In the genomic region with DNA sequence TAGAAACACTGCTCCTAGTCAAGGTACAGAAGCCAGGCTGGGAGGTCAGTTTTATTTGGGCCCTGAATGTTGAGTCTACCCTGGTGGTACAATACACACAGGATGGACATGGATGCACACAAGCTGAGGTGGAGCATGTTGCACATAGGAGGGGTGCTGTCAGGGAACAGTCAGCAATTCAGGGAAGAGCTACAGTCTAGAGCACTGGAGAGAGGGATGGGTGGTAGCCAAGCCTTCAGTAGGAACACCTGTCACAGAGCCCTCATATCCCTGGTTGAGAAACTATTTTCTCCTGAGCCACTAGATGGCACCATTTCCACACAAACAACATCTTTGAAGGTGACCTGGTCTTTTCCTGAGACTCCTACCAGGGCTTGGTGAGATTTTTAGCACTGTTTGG, we compare ENCODE assay signal across 8 mouse cellular contexts. TPM values are rescaled to one million over a fixed set of nuclear protein-coding genes. Genes with fewer than 3 reads are reported as not detected.
DNase-seq lines count a peak whose midpoint lies in the region; ATAC-seq and TF ChIP-seq lines count a peak whose summit lies in the region.

No protein-coding gene starts in this region.

- DNase-seq in left cerebral cortex, postnatal 10 days (ENCODE audit: extremely low spot score in 1 of 2, low spot score in 2 of 2): peak; percentile 28 to 40
- DNase-seq in left cerebral cortex, adult 8-10 months (ENCODE audit: low spot score in 2 of 2): no peak
- peak; percentile 16 for DNase-seq in c-Kit-positive CD71-positive TER-119-negative erythroid progenitor cells, embryonic 14.5 days (ENCODE audit: low read depth)
- peak; percentile 35 for DNase-seq in stomach, postnatal 0 days (ENCODE audit: low spot score)
- no peak for DNase-seq in thymus, postnatal 10 days (ENCODE audit: low spot score in 2 of 2)

- intact Hi-C loops in left cerebral cortex, postnatal 10 days (cut with DNase I): loop anchor here (5.0 to 10.0 kb wide), 3 partner anchors 335 to 838 kb away; partner anchors contain the start of gene Opcml

- H3K9me3 ChIP-seq in forebrain, embryonic 12.5 days: no peaks in the 10 kb centered on the region
- no peaks in the 10 kb centered on the region for H3K9me3 ChIP-seq in kidney, embryonic 15.5 days (replicated peaks)
- no peaks in the 10 kb centered on the region for H3K9me3 ChIP-seq in stomach, postnatal 0 days (ENCODE audit: control insufficient read depth, low read length)

- TF ChIP-seq CTCF in stomach, postnatal 0 days (IDR thresholded peaks at IDR 0.05; ENCODE audit: low read depth): peak; percentile 86

- no peak overlapping the region for H3K4me2 ChIP-seq in forebrain, embryonic 12.5 days
- no peak overlapping the region for H3K4me2 ChIP-seq in kidney, embryonic 15.5 days
- no peak overlapping the region for H3K4me2 ChIP-seq in stomach, postnatal 0 days (replicated peaks; ENCODE audit: low read depth)

- H3K4me3 ChIP-seq in forebrain, embryonic 12.5 days (replicated peaks): no peak overlapping the region
- no peak overlapping the region for H3K4me3 ChIP-seq in kidney, embryonic 15.5 days (replicated peaks)
- no peak overlapping the region for H3K4me3 ChIP-seq in stomach, postnatal 0 days (ENCODE audit: low read depth, low read length)

- peaks cover 5% of the 10 kb centered on the region for H3K4me1 ChIP-seq in forebrain, embryonic 12.5 days
- 0 out of 2 replicates have a peak, but pooled peaks cover 4% of the 10 kb centered on the region for H3K4me1 ChIP-seq in kidney, embryonic 15.5 days
- H3K4me1 ChIP-seq in stomach, postnatal 0 days (replicated peaks; ENCODE audit: control insufficient read depth, insufficient read depth): no peaks in the 10 kb centered on the region

- H3K27ac ChIP-seq in forebrain, embryonic 12.5 days: no peak overlapping the region
- no peak overlapping the region for H3K27ac ChIP-seq in kidney, embryonic 15.5 days
- no peak overlapping the region for H3K27ac ChIP-seq in stomach, postnatal 0 days (replicated peaks)

- H3K27me3 ChIP-seq in forebrain, embryonic 12.5 days: 0 out of 2 replicates have a peak, but pooled peaks cover 8% of the 10 kb centered on the region
- H3K27me3 ChIP-seq in kidney, embryonic 15.5 days: peaks cover 6% of the 10 kb centered on the region; the same call in 1 of the 2 replicates
- H3K27me3 ChIP-seq in stomach, postnatal 0 days (ENCODE audit: control insufficient read depth, insufficient read depth, low read length): no peaks in the 10 kb centered on the region

- H3K36me3 ChIP-seq in forebrain, embryonic 12.5 days (replicated peaks): no peaks in the 10 kb centered on the region
- no peaks in the 10 kb centered on the region for H3K36me3 ChIP-seq in kidney, embryonic 15.5 days
- H3K36me3 ChIP-seq in stomach, postnatal 0 days (ENCODE audit: control insufficient read depth, insufficient read depth, low read length): no peaks in the 10 kb centered on the region

- ATAC-seq in forebrain, embryonic 12.5 days (ENCODE audit: low FRiP score): peak; percentile 52; the same call in 1 of the 2 replicates
- ATAC-seq in kidney, embryonic 15.5 days (replicated peaks; ENCODE audit: low FRiP score): peak; percentile 79
- ATAC-seq in megakaryocyte-erythroid progenitor cell, adult 5-6 weeks (replicated peaks; ENCODE audit: low FRiP score, low TSS enrichment, poor library complexity, severe bottlenecking): 0 out of 2 replicates have a peak, but pooled peaks have one; percentile 41
- ATAC-seq in stomach, postnatal 0 days (ENCODE audit: low FRiP score, low TSS enrichment): peak; percentile 56; the same call in 1 of the 2 replicates

- H3K9ac ChIP-seq in forebrain, embryonic 12.5 days: no peak overlapping the region
- H3K9ac ChIP-seq in kidney, embryonic 15.5 days: no peak overlapping the region
- H3K9ac ChIP-seq in stomach, postnatal 0 days (ENCODE audit: low read length): no peak overlapping the region

- no peak for TF ChIP-seq EP300 in stomach, postnatal 0 days (optimal IDR thresholded peaks at IDR 0.05)

RNA-seq across cellular contexts. Expression of gene Spata19, which starts 13.1 kb away (rescaled TPM):
- total RNA-seq in left cerebral cortex, postnatal 10 days (2021): under 1 TPM in 1 of 2 experiments, not detected in 1; 0.61 TPM
- total RNA-seq in left cerebral cortex, adult 8-10 months (2022): 1 to 10 TPM in 2 of 4 experiments, under 1 TPM in 2; 0.51 to 1.9 (median 0.88) TPM
- polyA plus RNA-seq in forebrain, embryonic 12.5 days (2016; fragmentation: Nextera tagmentation; extraction: Ambion mirVana): not detected in 2 replicates
- polyA plus RNA-seq in kidney, embryonic 15.5 days (2015; fragmentation: Nextera tagmentation; extraction: Ambion mirVana): not detected in 2 replicates
- not detected in 2 replicates for total RNA-seq in megakaryocyte-erythroid progenitor cell, adult 5-6 weeks (2014; fragmentation: Nextera tagmentation)
- total RNA-seq in megakaryocyte-erythroid progenitor cell, adult 5-6 weeks (2017): not detected in 2 replicates
- polyA plus RNA-seq in stomach, postnatal 0 days (2015; fragmentation: Nextera tagmentation; extraction: Ambion mirVana): not detected in 2 replicates

Comparison
In these comparisons a context has a peak if more than half of its experiments do, and no peak if none do; other contexts are left out.
1. DNase-seq: peak in left cerebral cortex, postnatal 10 days (2 of 2), c-Kit-positive CD71-positive TER-119-negative erythroid progenitor cells, embryonic 14.5 days (single experiment) and stomach, postnatal 0 days (single experiment); none in left cerebral cortex, adult 8-10 months (0 of 2) and thymus, postnatal 10 days (0 of 2).
2. Peak in every context shown above with its lines, with median percentiles within 50 percentile points of each other: ATAC-seq.